Mouse (Mus musculus): Measurements from ENCODE around the gene Tenm1.

GRCm38 (mm10) chrX:43122491-43122890 is 306.4 kb downstream of the Tenm1 start:
- no peak for TF ChIP-seq CTCF (IDR thresholded peaks at IDR 0.05; ENCODE audit: borderline replicate concordance, extremely low read depth, insufficient read depth, insufficient read length)
- no peak for TF ChIP-seq POLR2A (IDR thresholded peaks at IDR 0.05; ENCODE audit: borderline replicate concordance, extremely low read depth, insufficient read depth, insufficient read length, poor library complexity, severe bottlenecking)
